Mouse (Mus musculus) CH12.LX (cell line): ENCODE data around the gene Grifin. TPM values are rescaled to one million over a fixed set of nuclear protein-coding genes. Genes with fewer than 3 reads are reported as not detected.

Source experiments
- DNase-seq: peaks from one replicate; pipeline ENCODE4 v3.0.0-alpha.2; 2013; ENCODE audit errors: extremely low read depth
- H3K27ac ChIP-seq: 2 replicates; pipeline ENCODE4 v1.5.1; 2012; ENCODE audit warnings: low read depth, mild to moderate bottlenecking, control low read depth, moderate library complexity; ENCODE audit not compliant: insufficient read depth
- H3K27me3 ChIP-seq: replicated peaks from 2 replicates; pipeline ENCODE3; 2012; ENCODE audit warnings: inconsistent platforms
- H3K36me3 ChIP-seq, 2 experiments: replicated peaks in 1 of 2; 2 replicates each; pipeline versions ENCODE3 to v1.6.1; 2012; ENCODE audit warnings: inconsistent platforms in 1 of 2, low read length in 1 of 2, mild to moderate bottlenecking in 1 of 2, mixed read lengths in 1 of 2, moderate library complexity in 1 of 2; ENCODE audit not compliant: control insufficient read depth in 1 of 2, insufficient read depth in 1 of 2
- H3K4me1 ChIP-seq, 2 experiments: 2 replicates each; pipeline ENCODE4 v1.6.1; 2012; ENCODE audit warnings: inconsistent platforms in 1 of 2, moderate library complexity in 1 of 2; ENCODE audit not compliant: insufficient read depth in 2 of 2, control insufficient read depth in 1 of 2
- H3K4me2 ChIP-seq: 2 replicates; pipeline ENCODE4 v1.6.1; 2012; ENCODE audit warnings: low read depth, mild to moderate bottlenecking, control low read depth; ENCODE audit not compliant: poor library complexity, insufficient read depth, severe bottlenecking
- H3K4me3 ChIP-seq, 3 experiments: fragments of 150-350 bp in 1 of 3; sonication (generic) in 1 of 3; replicated peaks in 1 of 3; 2 replicates each; pipeline versions ENCODE3 to v1.5.1; 2011 to 2012; ENCODE audit warnings: low read depth in 2 of 3, low read length in 2 of 3, mild to moderate bottlenecking in 2 of 3, moderate library complexity in 2 of 3, control low read depth in 1 of 3, improper control_type of control experiment in 1 of 3, inconsistent platforms in 1 of 3, mixed read lengths in 1 of 3; ENCODE audit not compliant: poor library complexity in 1 of 3
- H3K79me2 ChIP-seq: replicated peaks from 2 replicates; pipeline ENCODE4 v1.6.1; 2012; ENCODE audit warnings: mild to moderate bottlenecking, moderate library complexity; ENCODE audit not compliant: control insufficient read depth, poor library complexity, insufficient read depth, severe bottlenecking; ENCODE audit errors: extremely low read depth
- H3K9ac ChIP-seq: 2 replicates; pipeline ENCODE4 v1.6.1; 2012; ENCODE audit warnings: low read depth, mild to moderate bottlenecking, control low read depth, moderate library complexity; ENCODE audit not compliant: insufficient read depth
- H3K9me3 ChIP-seq: replicated peaks from 2 replicates; pipeline ENCODE3; 2012; ENCODE audit warnings: low read length, inconsistent platforms, mixed read lengths
- CHD2 ChIP-seq: IDR thresholded peaks from 2 replicates; pipeline ENCODE4 v1.6.1; 2011; ENCODE audit warnings: low read length, improper control_type of control experiment
- CTCF ChIP-seq, 2 experiments: IDR thresholded peaks in 1 of 2; conservative IDR thresholded peaks in 1 of 2; 2 replicates each; pipeline ENCODE4 v1.5.1; 2011 to 2012; ENCODE audit warnings: low read depth in 2 of 2, low read length in 2 of 2, improper control_type of control experiment in 1 of 2, inconsistent platforms in 1 of 2, mild to moderate bottlenecking in 1 of 2, moderate library complexity in 1 of 2
- E2F4 ChIP-seq: IDR thresholded peaks from 2 replicates; pipeline ENCODE4 v1.6.1; 2011; ENCODE audit warnings: low read depth, low read length, improper control_type of control experiment; ENCODE audit not compliant: insufficient replicate concordance
- ETS1 ChIP-seq: conservative IDR thresholded peaks from 2 replicates; pipeline ENCODE4 v1.6.1; 2012; ENCODE audit warnings: low read depth, mild to moderate bottlenecking, inconsistent platforms, low read length, improper control_type of control experiment, moderate library complexity
- HCFC1 ChIP-seq: IDR thresholded peaks from 2 replicates; pipeline ENCODE4 v1.6.1; 2012; ENCODE audit warnings: low read depth, mild to moderate bottlenecking, inconsistent platforms, low read length, improper control_type of control experiment
- JUN ChIP-seq: IDR thresholded peaks from 2 replicates; pipeline ENCODE4 v1.6.1; 2011; ENCODE audit warnings: low read depth, mild to moderate bottlenecking, low read length, improper control_type of control experiment, moderate library complexity; ENCODE audit not compliant: insufficient read depth
- JUND ChIP-seq: conservative IDR thresholded peaks from 2 replicates; pipeline ENCODE4 v1.6.1; 2011; ENCODE audit warnings: low read depth, low read length, improper control_type of control experiment
- KAT2A ChIP-seq: IDR thresholded peaks from 2 replicates; pipeline ENCODE4 v1.6.1; 2012; ENCODE audit warnings: low read length, improper control_type of control experiment, inconsistent platforms; ENCODE audit not compliant: insufficient replicate concordance
- MAFK ChIP-seq: IDR thresholded peaks from 2 replicates; pipeline ENCODE4 v1.6.1; 2011; ENCODE audit warnings: low read length, improper control_type of control experiment; ENCODE audit not compliant: insufficient replicate concordance
- MAX ChIP-seq: IDR thresholded peaks from 2 replicates; pipeline ENCODE4 v1.6.1; 2011; ENCODE audit warnings: low read length, improper control_type of control experiment
- MAZ ChIP-seq: IDR thresholded peaks from 2 replicates; pipeline ENCODE4 v1.6.1; 2012; ENCODE audit warnings: low read depth, mild to moderate bottlenecking, inconsistent platforms, low read length, improper control_type of control experiment, moderate library complexity
- MEF2A ChIP-seq: IDR thresholded peaks from 2 replicates; pipeline ENCODE4 v1.6.1; 2014; ENCODE audit warnings: low read depth, mild to moderate bottlenecking, inconsistent platforms, low read length, improper control_type of control experiment, borderline replicate concordance
- MXI1 ChIP-seq: IDR thresholded peaks from 2 replicates; pipeline ENCODE4 v1.6.1; 2011; ENCODE audit warnings: mild to moderate bottlenecking, low read depth, low read length, improper control_type of control experiment
- MYC ChIP-seq: IDR thresholded peaks from 2 replicates; pipeline ENCODE4 v1.6.1; 2011; ENCODE audit warnings: low read depth, mild to moderate bottlenecking, improper control_type of control experiment, low read length
- NRF1 ChIP-seq: IDR thresholded peaks from 2 replicates; pipeline ENCODE4 v1.6.1; 2014; ENCODE audit warnings: low read depth, mild to moderate bottlenecking, inconsistent platforms, low read length, improper control_type of control experiment, moderate library complexity
- POLR2AphosphoS2 ChIP-seq: IDR thresholded peaks from 2 replicates; pipeline ENCODE4 v1.6.1; 2011; ENCODE audit warnings: low read depth, low read length, improper control_type of control experiment
- RCOR1 ChIP-seq: conservative IDR thresholded peaks from 2 replicates; pipeline ENCODE4 v1.6.1; 2012; ENCODE audit warnings: low read depth, mild to moderate bottlenecking, inconsistent platforms, low read length, improper control_type of control experiment
- SMC3 ChIP-seq: IDR thresholded peaks from 2 replicates; pipeline ENCODE4 v1.6.1; 2011; ENCODE audit warnings: low read depth, low read length, improper control_type of control experiment
- UBTF ChIP-seq: IDR thresholded peaks from 2 replicates; pipeline ENCODE4 v1.6.1; 2012; ENCODE audit warnings: low read depth, mild to moderate bottlenecking, inconsistent platforms, low read length, improper control_type of control experiment, moderate library complexity
- ZMIZ1 ChIP-seq: IDR thresholded peaks from 2 replicates; pipeline ENCODE4 v1.6.1; 2012; ENCODE audit warnings: low read depth, mild to moderate bottlenecking, inconsistent platforms, low read length, improper control_type of control experiment
- ZNF384 ChIP-seq: IDR thresholded peaks from 2 replicates; pipeline ENCODE4 v1.6.1; 2012; ENCODE audit warnings: low read depth, low read length, improper control_type of control experiment, inconsistent platforms
- dilution Hi-C: fragments of 300-500 bp; cut with MboI; formaldehyde crosslinking; loops from 2 replicates; pipeline ENCODE4 v1.14.3; 2020; ENCODE audit warnings: low sequenced_read_pairs; ENCODE audit not compliant: extremely low pct_unique_long_range_greater_than_20kb, extremely low pct_ligation_motif_present
- in situ Hi-C: fragments of 300-500 bp; cut with MboI; formaldehyde crosslinking; loops from 3 replicates; pipeline ENCODE4 v1.14.3; 2019; ENCODE audit warnings: low sequenced_read_pairs, low pct_ligation_motif_present, low pct_unique_long_range_greater_than_20kb, mixed read lengths
- polyA plus RNA-seq: library from polyadenylated mRNA; unstranded; fragments of >175 nt; gene quantifications from 2 replicates; pipeline ENCODE4 v1.2.1, GENCODE M21; 2012; ENCODE audit warnings: low read depth; ENCODE audit not compliant: insufficient read length
- total RNA-seq, 2 experiments: library from RNA; depleted of rRNA; stranded (reverse); fragments of 300-350 nt in 1 of 2; fragments of >200 nt in 1 of 2; gene quantifications; 2 replicates each; pipeline ENCODE4 v1.2.3; 2012 to 2014

Grifin gene
- total RNA-seq (2012; rRNA removed) (not detected in 2 replicates), total RNA-seq (2014; rRNA removed) (not detected in 2 replicates), polyA plus RNA-seq (not detected in 2 replicates)

DNA sequence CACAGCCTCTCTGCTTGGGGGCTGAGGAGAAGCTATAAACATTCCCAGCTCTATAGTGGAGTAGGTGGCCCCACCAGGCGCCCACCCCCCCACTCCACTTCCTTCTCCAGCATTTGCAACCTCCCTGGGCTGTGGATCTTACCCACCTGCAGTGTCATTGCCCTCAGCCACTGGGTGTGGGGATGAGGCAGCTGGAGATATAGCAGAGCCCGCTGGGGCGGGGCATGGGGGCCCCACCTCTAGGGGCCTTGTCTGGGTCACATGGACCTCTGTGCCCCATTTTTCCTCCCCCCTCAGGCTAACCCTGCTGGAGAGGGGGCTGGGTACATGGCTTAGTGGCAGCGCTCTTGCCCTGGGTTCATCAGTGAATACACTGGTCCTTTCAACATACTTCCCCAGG, at the start of gene Grifin:
Gene Grifin, minus strand, starts transcription at position 176 of the 400 bp plus-strand sequence.
- H3K4me3 ChIP-seq, result no peak within 1 kb of the TSS
- peaks cover 28% of the 10 kb centered on the region for H3K27me3 ChIP-seq
- in situ Hi-C loops (no loop called here), dilution Hi-C loops (no loop called here)
- peaks cover 4% of the 10 kb centered on the region for H3K9me3 ChIP-seq
- no peak within 1 kb of the TSS for H3K9ac ChIP-seq
- no peak for DNase-seq
- H3K4me2 ChIP-seq, result no peak within 1 kb of the TSS
- TF ChIP-seq JUND (no peak), MAFK (no peak), E2F4 (no peak), NRF1 (no peak), MYC (no peak), CTCF (conservative IDR thresholded peaks at IDR 0.05 in 1 of 2, IDR thresholded peaks at IDR 0.05 in 1 of 2; ENCODE audit: low read depth in 2 of 2, low read length in 2 of 2) (no peak), POLR2AphosphoS2 (no peak), ZMIZ1 (no peak)
- H3K27ac ChIP-seq, result no peak within 1 kb of the TSS
- H3K4me1 ChIP-seq, result peaks cover 3 to 26% of the 10 kb centered on the region in 2 experiments
- no peaks in the 10 kb centered on the region for H3K79me2 ChIP-seq
- H3K36me3 ChIP-seq, result no peaks in the 10 kb centered on the region

DNA sequence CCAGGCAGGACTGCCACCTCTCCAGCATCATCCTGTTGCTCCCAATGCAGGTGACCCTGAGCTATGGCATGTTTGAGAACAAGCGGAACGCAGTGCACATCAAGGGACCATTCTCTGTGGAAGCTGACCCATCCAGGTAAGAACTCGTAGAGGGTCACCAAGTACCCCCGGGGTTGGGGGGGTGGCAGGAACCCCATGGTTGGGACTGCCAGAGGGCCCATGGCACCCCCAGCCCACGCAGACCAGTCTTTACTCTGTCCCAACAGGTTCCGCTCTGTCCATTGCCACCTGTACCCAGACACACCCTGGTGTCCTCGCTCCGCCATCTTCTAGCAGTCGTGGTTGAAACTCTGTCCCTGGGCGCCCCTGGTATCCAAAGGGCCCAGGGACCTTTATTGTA, 49.3 kb upstream of the Grifin start:
- no peaks in the 10 kb centered on the region for H3K36me3 ChIP-seq
- no peak overlapping the region for H3K4me2 ChIP-seq
- H3K4me1 ChIP-seq, result peaks cover 17 to 27% of the 10 kb centered on the region in 2 experiments
- dilution Hi-C loops, result no loop called here
- peaks cover 48% of the 10 kb centered on the region for H3K27me3 ChIP-seq
- H3K79me2 ChIP-seq, result no peaks in the 10 kb centered on the region
- no peak overlapping the region for H3K9ac ChIP-seq
- H3K9me3 ChIP-seq, result no peaks in the 10 kb centered on the region
- H3K27ac ChIP-seq, result no peak overlapping the region
- TF ChIP-seq MAZ, result no peak
- TF ChIP-seq CHD2, result no peak
- TF ChIP-seq ETS1, result no peak
- no peak for TF ChIP-seq E2F4
- TF ChIP-seq MAX, result no peak
- no peak for TF ChIP-seq NRF1
- TF ChIP-seq HCFC1, result no peak
- no peak for TF ChIP-seq JUN
- TF ChIP-seq ZNF384, result no peak
- in situ Hi-C loops, result no loop called here
- H3K4me3 ChIP-seq, result no peak overlapping the region
- no peak for DNase-seq

DNA sequence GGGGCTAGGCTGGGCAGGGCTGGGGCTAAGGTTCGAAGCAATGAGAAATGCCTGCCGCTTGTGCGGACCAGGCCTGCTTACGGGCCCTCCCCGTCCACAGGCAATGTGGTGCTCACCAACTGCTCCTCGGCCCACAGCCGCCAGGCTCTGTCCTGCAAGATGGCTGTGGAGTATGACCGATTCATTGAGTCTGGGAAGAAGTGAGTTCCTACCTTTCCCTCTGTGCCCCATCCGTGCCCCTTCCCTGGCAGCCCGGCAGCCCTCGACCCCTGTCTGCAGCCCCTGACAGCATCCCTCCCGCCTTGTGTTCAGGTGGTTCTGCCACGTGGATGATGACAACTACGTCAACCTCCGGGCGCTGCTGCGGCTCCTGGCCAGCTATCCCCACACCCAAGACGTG, 47.3 kb upstream of the Grifin start:
- dilution Hi-C loops, result no loop called here

More for the DNA sequence above, 47.3 kb upstream of the Grifin start:
- in situ Hi-C loops, result no loop called here
- H3K4me1 ChIP-seq, result peaks cover 12 to 15% of the 10 kb centered on the region in 2 experiments
- H3K27me3 ChIP-seq, result peaks cover 67% of the 10 kb centered on the region
- peaks cover 7% of the 10 kb centered on the region for H3K9me3 ChIP-seq
- no peak overlapping the region for H3K27ac ChIP-seq
- H3K4me2 ChIP-seq, result no peak overlapping the region
- no peak for DNase-seq
- no peak overlapping the region for H3K9ac ChIP-seq
- H3K36me3 ChIP-seq, result no peaks in the 10 kb centered on the region
- H3K4me3 ChIP-seq, result no peak overlapping the region
- TF ChIP-seq MEF2A (no peak), SMC3 (no peak), RCOR1 (no peak), ETS1 (no peak), NRF1 (no peak), MXI1 (no peak), UBTF (no peak), KAT2A (no peak), POLR2AphosphoS2 (no peak)
- H3K79me2 ChIP-seq, result no peaks in the 10 kb centered on the region
